Mouse (Mus musculus) small intestine, adult 2 months (tissue): ENCODE measurements around the gene Npas4.

Experiments used
- CTCF ChIP-seq: fragments of 200-500 bp; IDR thresholded peaks from 2 replicates; pipeline ENCODE4 v1.5.1; 2012; ENCODE audit warnings: low read depth, mild to moderate bottlenecking, control low read depth, inconsistent platforms, low read length, moderate library complexity, mixed read lengths; ENCODE audit not compliant: insufficient replicate concordance, insufficient read length; ENCODE audit errors: extremely low read depth
- POLR2A ChIP-seq: fragments of 200-500 bp; IDR thresholded peaks from 2 replicates; pipeline ENCODE4 v1.6.1; 2012; ENCODE audit warnings: low read depth, mild to moderate bottlenecking, control low read depth, inconsistent platforms, low read length, moderate library complexity

DNA sequence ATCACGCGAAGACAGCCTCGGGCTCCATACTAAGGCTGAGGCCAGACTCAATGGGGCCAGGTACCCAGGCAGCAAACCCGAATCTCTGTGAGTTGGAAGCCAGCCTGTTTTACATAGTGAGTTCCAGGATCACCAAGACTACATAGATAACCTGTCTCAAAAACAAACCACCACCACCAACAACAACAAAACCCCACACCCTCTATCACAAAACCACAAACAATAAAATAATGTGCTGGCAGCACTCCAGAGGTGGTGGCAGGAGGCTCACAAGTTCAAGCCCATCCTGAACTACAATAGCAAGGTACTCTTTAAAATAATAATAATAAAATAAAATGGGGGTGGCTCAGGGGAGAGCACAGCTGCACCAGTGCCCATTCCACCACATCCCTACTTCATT lies 46.5 kb upstream of the Npas4 start:
- no peak for TF ChIP-seq CTCF
- TF ChIP-seq POLR2A: no peak
